Mouse (Mus musculus) natural killer cell, adult 2 months (primary cell): Measurements from ENCODE around the gene Plpp7.

ENCODE experiments used
- DNase-seq, 2 experiments: peaks; one replicate each; pipeline ENCODE4 v3.0.0; 2022; ENCODE audit warnings: low spot score in 2 of 2

Gene Plpp7

GRCm38 (mm10) chr2:32095351-32096121, at the start of gene Plpp7:
Plpp7 (plus strand) TSS chr2:32095528.
- no peak for DNase-seq

GRCm38 (mm10) chr2:32046009-32046408, 49.3 kb upstream of the Plpp7 start:
- no peak for DNase-seq

- peak; percentile 35 to 49 for DNase-seq
These were observed 48.0 kb upstream of the Plpp7 start for GRCm38 (mm10) chr2:32047323-32047722.

GRCm38 (mm10) chr2:32051791-32052190, 43.5 kb upstream of the Plpp7 start:
- DNase-seq = no peak

- DNase-seq = no peak
These were observed 42.9 kb upstream of the Plpp7 start for GRCm38 (mm10) chr2:32052418-32052817.

- no peak for DNase-seq
These were observed 39.9 kb upstream of the Plpp7 start for GRCm38 (mm10) chr2:32055357-32055965.

GRCm38 (mm10) chr2:32056524-32056923, 38.8 kb upstream of the Plpp7 start:
- no peak for DNase-seq

- DNase-seq = no peak
These were observed 38.0 kb upstream of the Plpp7 start for GRCm38 (mm10) chr2:32057360-32057759.

GRCm38 (mm10) chr2:32057794-32058193, 37.5 kb upstream of the Plpp7 start:
- DNase-seq = no peak

- no peak for DNase-seq
These were observed 37.1 kb upstream of the Plpp7 start for GRCm38 (mm10) chr2:32058241-32058640.

- no peak for DNase-seq
These were observed 36.6 kb upstream of the Plpp7 start for GRCm38 (mm10) chr2:32058716-32059115.

GRCm38 (mm10) chr2:32059613-32060012, 35.7 kb upstream of the Plpp7 start:
- no peak for DNase-seq

GRCm38 (mm10) chr2:32060228-32060805, 35.0 kb upstream of the Plpp7 start:
- no peak for DNase-seq

GRCm38 (mm10) chr2:32061189-32061588, 34.1 kb upstream of the Plpp7 start:
- no peak for DNase-seq

GRCm38 (mm10) chr2:32061722-32062505, 33.4 kb upstream of the Plpp7 start:
- DNase-seq = no peak

- peak; percentile 74 to 78 for DNase-seq
These were observed 32.5 kb upstream of the Plpp7 start for GRCm38 (mm10) chr2:32062626-32063410.

GRCm38 (mm10) chr2:32063451-32064151, 31.7 kb upstream of the Plpp7 start:
- DNase-seq = no peak

- no peak for DNase-seq
These were observed 30.4 kb upstream of the Plpp7 start for GRCm38 (mm10) chr2:32064913-32065312.

GRCm38 (mm10) chr2:32065371-32065791, 29.9 kb upstream of the Plpp7 start:
- DNase-seq = peak in 1 of 2 experiments; percentile 49

- DNase-seq = no peak
These were observed 29.3 kb upstream of the Plpp7 start for GRCm38 (mm10) chr2:32066005-32066404.
